Mouse (Mus musculus) embryonic facial prominence, embryonic 12.5 days (tissue): ENCODE data around the gene Mrps27. TPM values are rescaled to one million over a fixed set of nuclear protein-coding genes. Genes with fewer than 3 reads are reported as not detected.

ENCODE experiments used
- ATAC-seq: fragments of 200-750 bp; cut with Nextera tagmentation; 2 replicates; pipeline ENCODE4 v1.8.0; 2017; ENCODE audit not compliant: insufficient number of reproducible peaks, insufficient read depth, low FRiP score, low TSS enrichment
- H3K27ac ChIP-seq: fragments of 300-500 bp; sonication (generic); 2 replicates; pipeline ENCODE4 v1.5.1; 2016; ENCODE audit warnings: mild to moderate bottlenecking
- H3K27me3 ChIP-seq: fragments of 300-500 bp; sonication (generic); 2 replicates; pipeline ENCODE4 v1.6.1; 2016; ENCODE audit warnings: mild to moderate bottlenecking, moderate library complexity
- H3K36me3 ChIP-seq: fragments of 300-500 bp; sonication (generic); 2 replicates; pipeline ENCODE4 v1.6.1; 2016; ENCODE audit warnings: mild to moderate bottlenecking
- H3K4me1 ChIP-seq: fragments of 300-500 bp; sonication (generic); 2 replicates; pipeline ENCODE4 v1.6.1; 2016
- H3K4me2 ChIP-seq: fragments of 300-500 bp; sonication (generic); replicated peaks from 2 replicates; pipeline ENCODE4 v1.6.1; 2016; ENCODE audit warnings: mild to moderate bottlenecking, moderate library complexity
- H3K4me3 ChIP-seq: fragments of 300-500 bp; sonication (generic); 2 replicates; pipeline ENCODE4 v1.5.1; 2016; ENCODE audit warnings: mild to moderate bottlenecking
- H3K9ac ChIP-seq: fragments of 300-500 bp; sonication (generic); 2 replicates; pipeline ENCODE4 v1.6.1; 2016; ENCODE audit warnings: mild to moderate bottlenecking, moderate library complexity
- H3K9me3 ChIP-seq: fragments of 300-500 bp; sonication (generic); 2 replicates; pipeline ENCODE4 v1.6.1; 2016; ENCODE audit warnings: mild to moderate bottlenecking, moderate library complexity
- WGBS: fragments of 180-500 bp; shearing (Covaris S2); methylation state at CpG from one replicate; pipeline ENCODE4 v1.1.7; 2016; 5-methylcytosine and 5-hydroxymethylcytosine counted together
- polyA plus RNA-seq: library from polyadenylated mRNA; unstranded; fragments of >200 nt; fragmentation: Nextera tagmentation; extraction: Ambion mirVana; gene quantifications from 2 replicates; pipeline ENCODE4 v1.2.1, GENCODE M21; 2016

Gene Mrps27
- polyA plus RNA-seq, 1 experiment from 2014 or later, result 63.2 TPM

GRCm38 (mm10) chr13:99353490-99353851, 8.9 kb downstream of the Mrps27 start:
- Histone ChIP-seq H3K4me3 (peak overlapping the region; percentile 39), H3K9ac (peak overlapping the region; percentile 52), H3K36me3 (peaks cover 15% of the 10 kb centered on the region), H3K27me3 (no peaks in the 10 kb centered on the region), H3K9me3 (no peaks in the 10 kb centered on the region), H3K4me1 (no peaks in the 10 kb centered on the region), H3K27ac (peak overlapping the region; percentile 76), H3K4me2 (peak overlapping the region; percentile 60)
- no peak for ATAC-seq
- 14% methylated on average over 7 of the region's 7 CpGs for WGBS

DNA sequence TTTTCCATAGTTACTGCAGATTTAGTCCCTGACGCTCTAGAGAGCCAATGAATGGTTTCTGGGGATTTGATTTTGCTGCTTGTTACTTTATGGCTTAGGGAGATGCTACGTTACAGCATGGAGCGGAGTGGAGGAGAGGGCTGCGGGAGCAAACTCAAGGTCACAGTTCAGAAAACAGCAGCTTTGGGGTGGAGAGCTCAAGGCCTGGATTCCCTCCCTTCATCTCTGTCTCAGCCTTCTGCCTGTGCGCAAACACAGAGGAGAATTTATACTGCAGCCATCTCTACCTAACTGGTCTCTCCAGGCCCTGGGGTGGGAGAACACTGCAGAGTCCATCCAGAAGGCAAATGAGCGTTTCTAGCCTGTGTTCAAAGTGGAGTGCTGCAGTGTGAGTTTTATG, 10.5 kb downstream of the Mrps27 start:
- Histone ChIP-seq H3K4me3 (no peak overlapping the region), H3K27me3 (no peaks in the 10 kb centered on the region), H3K4me2 (no peak overlapping the region), H3K9ac (no peak overlapping the region), H3K27ac (no peak overlapping the region), H3K4me1 (no peaks in the 10 kb centered on the region), H3K9me3 (no peaks in the 10 kb centered on the region), H3K36me3 (peaks cover 16% of the 10 kb centered on the region)
- no peak for ATAC-seq
- 93% methylated on average over 6 of the region's 6 CpGs for WGBS

GRCm38 (mm10) chr13:99355861-99356260, 11.3 kb downstream of the Mrps27 start:
- H3K36me3 ChIP-seq, result peaks cover 14% of the 10 kb centered on the region
- WGBS, result 83% methylated on average over 7 of the region's 7 CpGs

DNA sequence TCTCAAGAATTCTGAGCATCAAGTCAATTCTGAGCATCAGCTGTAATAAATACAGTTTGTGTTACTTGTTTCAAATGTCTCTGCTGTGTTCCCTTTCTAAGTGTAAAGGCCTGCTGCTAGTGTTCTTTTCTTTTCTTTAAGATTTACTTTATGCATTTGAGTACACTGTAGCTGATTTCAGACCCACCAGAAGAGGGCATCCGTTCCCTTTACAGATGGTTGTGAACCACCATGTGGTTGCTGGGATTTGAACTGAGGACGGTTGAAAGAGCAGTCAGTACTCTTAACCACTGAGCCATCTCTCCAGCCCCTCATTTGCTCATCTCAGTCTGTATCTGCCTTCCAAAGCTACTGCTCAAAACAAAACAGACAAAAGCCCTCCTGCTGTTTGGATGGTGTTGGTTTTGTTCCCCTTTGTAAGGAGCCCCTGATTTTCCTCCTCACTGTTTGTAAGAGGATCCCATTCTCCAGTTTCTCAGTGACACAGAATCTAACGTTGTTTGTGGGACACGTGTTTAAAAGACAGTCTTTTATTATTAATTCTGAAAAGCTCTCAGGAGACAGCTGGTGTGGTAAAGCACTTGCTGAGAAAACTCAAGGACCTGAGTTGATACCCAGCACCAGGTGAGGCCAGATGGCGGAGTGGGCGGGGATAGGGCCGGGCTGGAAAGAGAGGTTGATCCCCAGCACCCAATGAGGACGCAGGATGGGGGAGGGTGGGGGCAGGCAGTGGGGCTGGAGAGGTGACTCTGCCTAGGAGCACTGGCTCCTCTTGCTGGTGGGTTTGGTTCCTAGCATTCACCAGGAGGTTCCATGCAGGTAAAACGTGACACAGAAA, 12.1 kb downstream of the Mrps27 start:
- 40% methylated on average over 9 of the region's 9 CpGs for WGBS

More at GRCm38 (mm10) chr13:99355861-99356260, 11.3 kb downstream of the Mrps27 start:
- ATAC-seq, result no peak
- Histone ChIP-seq H3K4me3 (no peak overlapping the region), H3K27me3 (no peaks in the 10 kb centered on the region), H3K9me3 (no peaks in the 10 kb centered on the region), H3K27ac (no peak overlapping the region), H3K4me1 (no peaks in the 10 kb centered on the region), H3K9ac (no peak overlapping the region), H3K4me2 (no peak overlapping the region)

DNA sequence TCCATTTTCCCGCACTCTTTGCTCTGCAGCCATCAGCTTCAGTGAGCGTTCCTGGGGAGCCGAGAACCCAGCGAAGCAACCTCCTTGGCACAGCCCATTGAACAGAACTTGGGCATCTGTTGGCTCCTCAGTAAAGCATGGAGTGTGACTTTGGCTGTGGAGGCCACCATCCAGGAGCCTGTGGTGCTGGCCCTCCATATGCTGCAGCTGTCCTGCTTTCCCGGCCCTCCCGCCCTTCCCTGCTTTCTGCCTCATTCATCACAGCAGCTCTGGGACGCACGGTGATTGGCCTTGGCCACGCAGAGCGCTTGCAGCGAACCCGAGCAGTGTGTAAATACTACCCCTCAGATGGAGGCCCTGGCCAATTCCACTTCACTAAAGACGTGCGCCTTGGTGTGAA, 14.3 kb downstream of the Mrps27 start:
- Histone ChIP-seq H3K4me3 (no peak overlapping the region), H3K9me3 (no peaks in the 10 kb centered on the region), H3K27ac (no peak overlapping the region), H3K4me2 (no peak overlapping the region), H3K27me3 (no peaks in the 10 kb centered on the region), H3K9ac (no peak overlapping the region), H3K36me3 (peaks cover 28% of the 10 kb centered on the region), H3K4me1 (no peaks in the 10 kb centered on the region)
- WGBS, result 93% methylated on average over 14 of the region's 14 CpGs
- no peak for ATAC-seq

More for the DNA sequence above, 12.1 kb downstream of the Mrps27 start:
- Histone ChIP-seq H3K27ac (no peak overlapping the region), H3K27me3 (no peaks in the 10 kb centered on the region), H3K4me2 (no peak overlapping the region), H3K9me3 (no peaks in the 10 kb centered on the region), H3K4me1 (no peaks in the 10 kb centered on the region), H3K36me3 (peaks cover 12% of the 10 kb centered on the region), H3K9ac (no peak overlapping the region), H3K4me3 (no peak overlapping the region)
- no peak for ATAC-seq

DNA sequence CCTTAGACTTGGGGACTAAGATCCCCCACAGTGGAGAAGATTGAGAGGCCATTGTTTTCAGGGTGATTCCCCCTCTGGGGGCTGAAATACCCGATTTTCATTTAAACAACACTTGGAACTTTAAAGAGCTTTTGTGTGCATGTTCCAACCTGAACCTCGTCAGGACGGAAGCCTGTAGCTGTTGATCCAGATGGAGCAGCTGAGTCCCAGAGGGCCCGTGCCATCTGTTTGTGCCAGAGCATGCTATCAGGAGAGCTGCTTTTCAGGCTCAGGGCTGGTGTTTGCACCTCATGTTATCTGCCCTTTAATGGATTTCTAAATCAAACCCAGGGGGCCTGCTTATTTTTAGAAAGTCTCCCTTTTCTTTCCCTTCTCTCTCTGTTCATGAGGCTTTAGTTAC, 19.3 kb downstream of the Mrps27 start:
- no peak for ATAC-seq
- H3K36me3 ChIP-seq, result peaks cover 43% of the 10 kb centered on the region
- no peak overlapping the region for H3K9ac ChIP-seq
- no peak overlapping the region for H3K27ac ChIP-seq
- no peaks in the 10 kb centered on the region for H3K27me3 ChIP-seq
- no peaks in the 10 kb centered on the region for H3K4me1 ChIP-seq
- no peaks in the 10 kb centered on the region for H3K9me3 ChIP-seq
- no peak overlapping the region for H3K4me2 ChIP-seq
- H3K4me3 ChIP-seq, result no peak overlapping the region
- 60% methylated on average over 4 of the region's 4 CpGs for WGBS

GRCm38 (mm10) chr13:99366422-99367175, 22.0 kb downstream of the Mrps27 start:
- Histone ChIP-seq H3K9ac (no peak overlapping the region), H3K36me3 (peaks cover 38% of the 10 kb centered on the region), H3K4me2 (no peak overlapping the region), H3K27me3 (no peaks in the 10 kb centered on the region), H3K4me1 (no peaks in the 10 kb centered on the region), H3K4me3 (no peak overlapping the region), H3K9me3 (no peaks in the 10 kb centered on the region), H3K27ac (no peak overlapping the region)
- no peak for ATAC-seq
- 87% methylated on average over 5 of the region's 5 CpGs for WGBS

DNA sequence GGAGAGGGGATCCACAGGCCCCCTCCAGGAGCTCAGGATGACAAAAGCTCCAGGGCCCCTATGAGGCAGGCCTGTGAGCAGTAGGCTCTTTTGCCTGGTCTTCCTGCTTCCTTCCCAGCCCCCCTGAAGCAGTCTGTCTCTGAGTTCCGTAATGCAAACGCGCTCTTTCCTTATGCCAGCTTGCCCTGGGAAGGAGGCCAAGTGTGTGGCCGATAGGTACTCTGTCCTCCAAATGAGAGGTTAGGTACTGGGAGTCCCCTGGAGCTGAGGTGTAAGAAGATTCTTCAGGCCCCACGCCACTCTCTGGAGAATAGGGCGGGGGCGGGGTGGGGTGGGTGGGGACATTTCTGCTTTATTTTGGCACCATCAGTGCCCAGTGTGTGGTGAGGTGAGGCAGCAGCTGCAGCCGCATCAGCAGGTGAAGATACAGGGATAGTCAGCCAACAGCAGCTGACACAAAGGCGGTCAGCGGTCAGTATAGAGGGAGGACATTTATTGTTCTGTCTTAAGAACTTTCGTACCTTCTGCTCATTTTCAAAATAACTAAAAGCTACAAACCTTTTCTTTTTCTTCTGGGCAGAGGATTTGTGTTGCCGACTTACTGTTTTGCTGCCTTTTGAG, 23.1 kb downstream of the Mrps27 start:
- no peak overlapping the region for H3K4me3 ChIP-seq
- no peak overlapping the region for H3K27ac ChIP-seq
- no peaks in the 10 kb centered on the region for H3K4me1 ChIP-seq
- H3K9ac ChIP-seq, result no peak overlapping the region
- peaks cover 31% of the 10 kb centered on the region for H3K36me3 ChIP-seq
- WGBS, result 92% methylated on average over 12 of the region's 12 CpGs
- no peak for ATAC-seq
- no peak overlapping the region for H3K4me2 ChIP-seq
- no peaks in the 10 kb centered on the region for H3K27me3 ChIP-seq
- no peaks in the 10 kb centered on the region for H3K9me3 ChIP-seq

DNA sequence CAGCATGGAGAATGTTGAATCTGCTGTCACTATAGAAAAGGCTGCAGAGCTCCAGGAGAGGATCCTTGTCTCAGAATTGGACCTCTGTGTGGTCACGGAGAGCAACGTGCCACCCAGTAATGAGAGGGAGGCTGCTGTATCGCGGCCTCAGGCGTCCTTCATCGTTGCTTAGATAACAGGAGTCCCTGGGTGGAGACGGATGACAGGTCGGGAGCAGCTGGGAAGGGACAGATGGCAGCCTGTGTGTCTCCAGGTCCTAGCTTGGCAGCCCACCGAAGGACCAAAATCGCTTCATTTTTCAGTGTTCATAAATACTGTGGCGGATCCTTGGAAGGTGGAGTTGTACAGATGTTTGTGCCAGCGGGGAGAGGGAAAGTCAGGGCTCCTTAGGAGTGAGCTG, 24.5 kb downstream of the Mrps27 start:
- H3K27ac ChIP-seq, result no peak overlapping the region
- peaks cover 21% of the 10 kb centered on the region; the same call in 1 of the 2 replicates for H3K36me3 ChIP-seq
- no peak overlapping the region for H3K4me3 ChIP-seq
- no peaks in the 10 kb centered on the region for H3K9me3 ChIP-seq
- H3K4me1 ChIP-seq, result peaks cover 6% of the 10 kb centered on the region
- H3K4me2 ChIP-seq, result no peak overlapping the region
- ATAC-seq, result no peak
- H3K27me3 ChIP-seq, result no peaks in the 10 kb centered on the region
- no peak overlapping the region for H3K9ac ChIP-seq
- WGBS, result 85% methylated on average over 12 of the region's 12 CpGs

- WGBS, result 90% methylated on average over 5 of the region's 5 CpGs
- ATAC-seq, result no peak
These were observed 26.7 kb downstream of the Mrps27 start for GRCm38 (mm10) chr13:99371285-99371684.

DNA sequence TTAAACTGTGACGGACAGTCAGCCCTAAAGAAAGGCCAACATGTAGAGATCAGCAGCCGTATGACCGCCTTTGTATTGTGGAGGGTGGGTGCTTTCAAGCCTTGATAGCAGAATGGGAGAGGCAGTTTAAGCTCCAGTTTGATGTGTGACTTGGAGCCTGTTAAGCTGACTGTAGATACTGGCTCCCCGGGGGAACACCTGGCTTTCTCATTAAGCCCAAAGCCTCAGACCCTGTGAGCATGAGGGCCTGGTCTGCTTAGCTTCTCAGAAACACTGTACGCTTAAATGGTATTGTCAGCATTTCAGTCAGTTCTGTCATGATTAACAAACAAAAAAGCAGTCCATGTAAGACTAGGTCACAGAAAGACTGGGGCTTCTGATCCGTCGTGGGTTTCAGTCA, 29.1 kb downstream of the Mrps27 start:
- H3K9ac ChIP-seq, result no peak overlapping the region
- H3K9me3 ChIP-seq, result no peaks in the 10 kb centered on the region

More at GRCm38 (mm10) chr13:99371285-99371684, 26.7 kb downstream of the Mrps27 start:
- H3K9me3 ChIP-seq, result no peaks in the 10 kb centered on the region
- H3K4me2 ChIP-seq, result no peak overlapping the region
- no peak overlapping the region for H3K9ac ChIP-seq
- peaks cover 13% of the 10 kb centered on the region for H3K4me1 ChIP-seq
- no peak overlapping the region for H3K4me3 ChIP-seq
- H3K27ac ChIP-seq, result no peak overlapping the region
- H3K36me3 ChIP-seq, result peaks cover 5% of the 10 kb centered on the region; the same call in 1 of the 2 replicates
- no peaks in the 10 kb centered on the region for H3K27me3 ChIP-seq

More for the DNA sequence above, 29.1 kb downstream of the Mrps27 start:
- H3K4me2 ChIP-seq, result no peak overlapping the region
- no peak overlapping the region for H3K4me3 ChIP-seq
- 70% methylated on average over 7 of the region's 7 CpGs for WGBS
- no peak overlapping the region for H3K27ac ChIP-seq
- H3K36me3 ChIP-seq, result no peaks in the 10 kb centered on the region
- 0 out of 2 replicates have a peak, but pooled peaks have one; percentile 15 for ATAC-seq
- H3K4me1 ChIP-seq, result peaks cover 13% of the 10 kb centered on the region
- no peaks in the 10 kb centered on the region for H3K27me3 ChIP-seq
